Mouse (Mus musculus): ENCODE results near the gene Rcan2.

GRCm38 (mm10) chr17:44077843-44078160 lies 276.7 kb downstream of the Rcan2 start:
- TF ChIP-seq CTCF (IDR thresholded peaks at IDR 0.05; ENCODE audit: borderline replicate concordance, extremely low read depth, insufficient read depth, insufficient read length) (no peak), POLR2A (IDR thresholded peaks at IDR 0.05; ENCODE audit: borderline replicate concordance, extremely low read depth, insufficient read depth, insufficient read length, poor library complexity, severe bottlenecking) (no peak)
